Mouse (Mus musculus): Measurements from ENCODE around the gene Slc5a11. TPM values are rescaled to one million over a fixed set of nuclear protein-coding genes. Genes with fewer than 3 reads are reported as not detected.

The Slc5a11 gene
- polyA plus RNA-seq, 1 experiment from 2014 or later: 0.06 TPM

- 97% methylated on average over 5 of the region's 5 CpGs for WGBS
- DNase-seq (ENCODE audit: low spot score) (no peak), ATAC-seq (ENCODE audit: low FRiP score, low TSS enrichment) (no peak)
- TF ChIP-seq EP300 (optimal IDR thresholded peaks at IDR 0.05) (no peak), CTCF (IDR thresholded peaks at IDR 0.05; ENCODE audit: low read depth) (no peak)
- H3K36me3 ChIP-seq (ENCODE audit: control insufficient read depth, insufficient read depth, low read length): peaks cover 16% of the 10 kb centered on the region; the same call in 1 of the 2 replicates
- no peak overlapping the region for H3K4me3 ChIP-seq (ENCODE audit: low read depth, low read length)
- no peak overlapping the region for H3K4me2 ChIP-seq (replicated peaks; ENCODE audit: low read depth)
- no peaks in the 10 kb centered on the region for H3K4me1 ChIP-seq (replicated peaks; ENCODE audit: control insufficient read depth, insufficient read depth)
- H3K9ac ChIP-seq (ENCODE audit: low read length): no peak overlapping the region
- H3K9me3 ChIP-seq (ENCODE audit: control insufficient read depth, low read length): no peaks in the 10 kb centered on the region
- no peaks in the 10 kb centered on the region for H3K27me3 ChIP-seq (ENCODE audit: control insufficient read depth, insufficient read depth, low read length)
- no peak overlapping the region for H3K27ac ChIP-seq (replicated peaks)
Measured at GRCm38 (mm10) chr7:123285896-123286295, 71.3 kb downstream of the Slc5a11 start.

GRCm38 (mm10) chr7:123287903-123288302 lies 73.3 kb downstream of the Slc5a11 start:
- ATAC-seq (ENCODE audit: low FRiP score, low TSS enrichment): no peak
- Histone ChIP-seq H3K4me1 (replicated peaks; ENCODE audit: control insufficient read depth, insufficient read depth) (no peaks in the 10 kb centered on the region), H3K27ac (replicated peaks) (no peak overlapping the region), H3K9ac (ENCODE audit: low read length) (no peak overlapping the region), H3K36me3 (ENCODE audit: control insufficient read depth, insufficient read depth, low read length) (peaks cover 21% of the 10 kb centered on the region; the same call in 1 of the 2 replicates), H3K27me3 (ENCODE audit: control insufficient read depth, insufficient read depth, low read length) (no peaks in the 10 kb centered on the region), H3K4me2 (replicated peaks; ENCODE audit: low read depth) (no peak overlapping the region), H3K9me3 (ENCODE audit: control insufficient read depth, low read length) (no peaks in the 10 kb centered on the region), H3K4me3 (ENCODE audit: low read depth, low read length) (no peak overlapping the region)
- 95% methylated on average over 3 of the region's 3 CpGs for WGBS
- TF ChIP-seq EP300 (optimal IDR thresholded peaks at IDR 0.05): no peak
- TF ChIP-seq CTCF (IDR thresholded peaks at IDR 0.05; ENCODE audit: low read depth): no peak
- DNase-seq (ENCODE audit: low spot score): no peak

DNA sequence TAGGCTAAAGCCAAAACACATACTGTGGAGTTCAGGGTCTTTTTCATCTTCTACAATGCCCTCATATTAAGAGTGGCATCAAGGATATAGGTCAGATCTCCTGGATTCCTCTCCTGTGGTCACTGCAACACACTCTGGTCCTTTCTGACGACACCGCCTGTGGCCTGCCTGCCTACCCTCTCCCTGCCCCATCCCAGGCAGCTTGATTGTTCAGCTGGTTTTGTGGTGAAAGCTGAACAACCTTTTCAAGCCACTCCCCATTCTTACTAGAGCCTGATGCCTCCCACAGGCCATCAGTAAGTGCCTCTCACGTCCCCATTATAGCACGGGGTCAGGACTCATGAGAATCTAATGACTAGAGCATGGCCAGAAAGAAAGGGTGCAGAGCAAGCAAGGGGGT lies 74.6 kb downstream of the Slc5a11 start:
- no peaks in the 10 kb centered on the region for H3K9me3 ChIP-seq (ENCODE audit: control insufficient read depth, low read length)
- H3K27me3 ChIP-seq (ENCODE audit: control insufficient read depth, insufficient read depth, low read length): no peaks in the 10 kb centered on the region
- H3K4me3 ChIP-seq (ENCODE audit: low read depth, low read length): no peak overlapping the region
- WGBS: 75% methylated on average over 4 of the region's 4 CpGs
- H3K9ac ChIP-seq (ENCODE audit: low read length): no peak overlapping the region
- peaks cover 21% of the 10 kb centered on the region; the same call in 1 of the 2 replicates for H3K36me3 ChIP-seq (ENCODE audit: control insufficient read depth, insufficient read depth, low read length)
- no peak overlapping the region for H3K4me2 ChIP-seq (replicated peaks; ENCODE audit: low read depth)
- no peaks in the 10 kb centered on the region for H3K4me1 ChIP-seq (replicated peaks; ENCODE audit: control insufficient read depth, insufficient read depth)
- ATAC-seq (ENCODE audit: low FRiP score, low TSS enrichment): no peak
- DNase-seq (ENCODE audit: low spot score): no peak
- no peak overlapping the region for H3K27ac ChIP-seq (replicated peaks)
- no peak for TF ChIP-seq CTCF (IDR thresholded peaks at IDR 0.05; ENCODE audit: low read depth)

DNA sequence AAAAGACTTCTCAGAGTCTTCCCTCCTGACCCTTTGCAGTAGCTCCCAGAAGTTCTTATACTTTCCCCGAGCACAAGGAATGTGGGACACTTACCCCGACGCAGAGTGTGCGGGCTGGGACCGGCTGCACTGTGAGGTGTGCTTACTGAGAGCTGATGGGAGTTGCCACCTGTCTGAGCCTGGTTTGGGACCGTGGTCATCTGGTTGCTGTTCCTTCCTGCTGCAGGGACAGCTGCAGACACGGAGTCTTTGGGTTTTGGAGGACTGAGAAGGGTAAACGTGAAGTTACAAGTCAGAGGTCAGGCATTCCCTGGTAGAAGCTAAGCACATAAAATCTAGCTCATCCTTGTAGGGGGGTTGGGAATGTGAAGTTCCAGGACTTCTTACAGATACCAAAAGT lies 77.4 kb downstream of the Slc5a11 start:
- 85% methylated on average over 8 of the region's 8 CpGs for WGBS
- H3K4me1 ChIP-seq (replicated peaks; ENCODE audit: control insufficient read depth, insufficient read depth): no peaks in the 10 kb centered on the region
- peaks cover 17% of the 10 kb centered on the region; the same call in 1 of the 2 replicates for H3K36me3 ChIP-seq (ENCODE audit: control insufficient read depth, insufficient read depth, low read length)

GRCm38 (mm10) chr7:123293898-123294297 lies 79.3 kb downstream of the Slc5a11 start:
- no peaks in the 10 kb centered on the region for H3K9me3 ChIP-seq (ENCODE audit: control insufficient read depth, low read length)
- peaks cover 20% of the 10 kb centered on the region; the same call in 1 of the 2 replicates for H3K36me3 ChIP-seq (ENCODE audit: control insufficient read depth, insufficient read depth, low read length)
- H3K9ac ChIP-seq (ENCODE audit: low read length): no peak overlapping the region
- H3K4me3 ChIP-seq (ENCODE audit: low read depth, low read length): no peak overlapping the region
- H3K4me2 ChIP-seq (replicated peaks; ENCODE audit: low read depth): no peak overlapping the region
- DNase-seq (ENCODE audit: low spot score) (peak; percentile 35), ATAC-seq (ENCODE audit: low FRiP score, low TSS enrichment) (peak; percentile 84)
- no peaks in the 10 kb centered on the region for H3K4me1 ChIP-seq (replicated peaks; ENCODE audit: control insufficient read depth, insufficient read depth)
- H3K27ac ChIP-seq (replicated peaks): no peak overlapping the region
- 69% methylated on average over 7 of the region's 7 CpGs for WGBS
- H3K27me3 ChIP-seq (ENCODE audit: control insufficient read depth, insufficient read depth, low read length): no peaks in the 10 kb centered on the region
- TF ChIP-seq CTCF (IDR thresholded peaks at IDR 0.05; ENCODE audit: low read depth) (no peak), EP300 (optimal IDR thresholded peaks at IDR 0.05) (no peak)

More for the DNA sequence above, 77.4 kb downstream of the Slc5a11 start:
- TF ChIP-seq CTCF (IDR thresholded peaks at IDR 0.05; ENCODE audit: low read depth) (no peak), EP300 (optimal IDR thresholded peaks at IDR 0.05) (no peak)
- ATAC-seq (ENCODE audit: low FRiP score, low TSS enrichment) (no peak), DNase-seq (ENCODE audit: low spot score) (no peak)
- Histone ChIP-seq H3K27me3 (ENCODE audit: control insufficient read depth, insufficient read depth, low read length) (no peaks in the 10 kb centered on the region), H3K27ac (replicated peaks) (no peak overlapping the region), H3K4me2 (replicated peaks; ENCODE audit: low read depth) (no peak overlapping the region), H3K9ac (ENCODE audit: low read length) (no peak overlapping the region), H3K4me3 (ENCODE audit: low read depth, low read length) (no peak overlapping the region), H3K9me3 (ENCODE audit: control insufficient read depth, low read length) (no peaks in the 10 kb centered on the region)

DNA sequence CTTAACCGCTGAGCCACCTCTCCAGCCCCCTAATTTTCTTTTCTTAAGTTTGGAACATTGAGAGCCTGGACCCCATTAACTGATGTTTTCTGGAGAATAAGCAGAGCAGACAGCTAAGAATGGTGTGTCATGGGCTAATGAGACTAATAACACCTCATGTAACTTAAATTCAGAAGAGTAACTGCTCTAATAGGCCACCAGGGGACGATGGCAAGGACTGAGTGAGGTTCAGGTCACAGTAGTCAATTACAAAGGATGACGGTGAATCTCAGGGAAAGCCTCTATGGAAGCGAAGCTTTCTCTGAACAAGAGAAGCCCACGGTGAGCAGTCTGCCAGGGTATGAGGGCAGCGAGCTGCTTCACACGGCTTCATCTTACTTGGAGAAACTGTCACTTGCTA lies 80.8 kb downstream of the Slc5a11 start:
- Histone ChIP-seq H3K27ac (replicated peaks) (no peak overlapping the region), H3K4me2 (replicated peaks; ENCODE audit: low read depth) (no peak overlapping the region), H3K9ac (ENCODE audit: low read length) (no peak overlapping the region), H3K9me3 (ENCODE audit: control insufficient read depth, low read length) (no peaks in the 10 kb centered on the region), H3K4me3 (ENCODE audit: low read depth, low read length) (no peak overlapping the region), H3K27me3 (ENCODE audit: control insufficient read depth, insufficient read depth, low read length) (no peaks in the 10 kb centered on the region), H3K36me3 (ENCODE audit: control insufficient read depth, insufficient read depth, low read length) (peaks cover 21% of the 10 kb centered on the region; the same call in 1 of the 2 replicates), H3K4me1 (replicated peaks; ENCODE audit: control insufficient read depth, insufficient read depth) (no peaks in the 10 kb centered on the region)
- TF ChIP-seq EP300 (optimal IDR thresholded peaks at IDR 0.05) (no peak), CTCF (IDR thresholded peaks at IDR 0.05; ENCODE audit: low read depth) (peak; percentile 52)
- no peak for ATAC-seq (ENCODE audit: low FRiP score, low TSS enrichment)
- 85% methylated on average over 7 of the region's 7 CpGs for WGBS
- no peak for DNase-seq (ENCODE audit: low spot score)

All from stomach, postnatal 0 days (tissue).